Mouse (Mus musculus) spleen, postnatal 10 days (tissue): ENCODE results near the gene Gm4952.
"Not testable (repeated sequence)": the region's sequence is repeated elsewhere in the genome, so short reads cannot be mapped to it uniquely, and the experiment has no call there.

Experiments used
- DNase-seq, 2 experiments: peaks; one replicate each; pipeline ENCODE4 v3.0.0; 2021 to 2022; ENCODE audit warnings: low spot score in 2 of 2

Gene Gm4952

DNA sequence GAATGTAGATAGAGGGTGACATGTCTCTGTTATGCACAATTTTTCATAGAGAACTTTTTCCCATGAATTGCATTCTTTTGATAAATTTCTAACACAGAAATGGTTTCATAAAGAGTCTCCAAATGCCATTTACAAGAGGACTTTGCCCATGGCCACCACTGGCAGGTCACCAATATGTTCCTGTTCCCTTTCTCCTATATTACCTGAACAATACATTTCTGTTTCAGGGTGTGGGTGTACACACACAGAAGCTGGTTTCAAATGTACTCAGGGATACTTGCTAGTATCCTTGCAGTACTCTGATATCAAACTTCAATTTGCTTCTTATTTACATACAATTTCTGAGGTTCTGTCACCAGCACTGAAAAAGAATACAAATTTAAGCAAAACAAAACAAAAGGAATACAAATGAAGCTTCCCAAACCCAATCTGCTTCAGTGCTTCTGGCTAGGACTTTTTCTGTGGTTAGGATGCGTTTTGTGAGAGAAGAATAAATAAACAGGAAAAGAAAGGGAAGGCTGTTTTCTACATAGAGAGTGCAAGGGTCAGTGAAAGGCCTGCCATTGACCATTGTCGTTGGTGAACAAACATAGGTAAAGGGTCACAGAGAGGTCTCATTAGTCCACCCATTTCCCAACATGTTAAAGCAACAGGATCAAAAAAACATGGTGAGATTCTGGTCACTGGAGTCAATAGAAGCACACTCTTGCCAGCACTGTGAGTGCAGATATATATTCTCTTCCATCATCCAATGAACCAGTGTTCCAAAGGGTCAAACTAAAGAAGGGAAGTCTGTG lies 1.1 kb downstream of the Gm4952 start:
- no peak for DNase-seq

DNA sequence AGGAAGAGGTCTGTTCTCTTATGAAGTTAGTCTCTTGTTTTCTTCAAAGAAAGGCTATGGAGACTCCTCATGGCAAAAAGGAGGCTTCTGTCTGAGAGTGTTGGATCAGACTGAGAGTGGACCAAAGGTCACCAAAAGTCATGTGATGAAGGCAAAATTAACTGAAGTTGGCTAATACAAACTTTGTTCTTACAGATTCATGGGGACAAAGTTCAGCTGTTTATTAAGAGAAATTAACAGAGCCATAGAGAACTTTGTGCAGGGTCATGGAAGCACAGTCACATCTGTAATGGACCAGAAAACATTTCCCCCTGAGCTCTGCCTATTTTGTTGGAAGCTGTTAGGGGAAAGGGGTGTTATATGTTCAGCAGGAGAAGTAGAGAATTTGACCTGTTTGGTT lies 8.6 kb downstream of the Gm4952 start:
- DNase-seq: no peak

DNA sequence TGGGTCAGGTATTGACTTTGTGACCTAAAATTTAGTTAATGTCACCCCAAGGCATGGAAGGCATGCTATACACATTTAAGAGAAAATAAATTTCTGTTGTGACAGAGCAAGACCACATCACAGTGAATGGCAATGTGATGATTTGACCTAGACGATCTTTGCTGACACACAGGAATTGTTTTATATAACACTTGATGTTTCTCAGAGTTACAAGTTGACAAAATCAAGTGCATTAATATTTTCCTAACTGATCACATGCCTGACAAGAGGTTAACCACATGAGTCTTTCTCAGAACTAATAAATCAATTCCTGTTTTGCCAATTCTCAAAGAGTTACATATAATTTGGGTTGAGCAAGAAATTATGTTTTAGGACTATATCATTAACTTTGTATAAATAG lies 13.9 kb downstream of the Gm4952 start:
- DNase-seq: no peak

DNA sequence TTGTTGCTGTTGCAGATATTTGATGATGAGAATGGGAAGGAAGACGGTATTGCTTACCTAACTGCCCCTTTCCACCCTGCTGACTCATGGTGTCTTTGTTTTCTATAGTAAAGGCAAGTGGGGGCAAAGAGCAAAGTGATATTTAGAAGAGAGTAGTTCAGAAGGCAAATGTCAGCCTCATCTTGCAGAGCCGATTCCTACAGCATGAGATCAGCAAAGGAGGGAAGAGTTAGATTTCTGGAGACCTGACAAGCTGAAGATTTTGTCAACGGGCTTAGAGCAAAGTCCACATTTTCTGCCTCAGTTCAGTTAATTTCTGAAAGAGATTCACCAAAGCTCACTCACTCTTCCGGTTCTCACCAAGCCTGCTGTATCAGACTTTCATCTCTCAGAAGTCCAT lies 33.4 kb downstream of the Gm4952 start, which contains the start of gene Glyat:
Gene Glyat (plus strand): TSS at position 133 of the 400 bp plus-strand sequence.
- no peak for DNase-seq

DNA sequence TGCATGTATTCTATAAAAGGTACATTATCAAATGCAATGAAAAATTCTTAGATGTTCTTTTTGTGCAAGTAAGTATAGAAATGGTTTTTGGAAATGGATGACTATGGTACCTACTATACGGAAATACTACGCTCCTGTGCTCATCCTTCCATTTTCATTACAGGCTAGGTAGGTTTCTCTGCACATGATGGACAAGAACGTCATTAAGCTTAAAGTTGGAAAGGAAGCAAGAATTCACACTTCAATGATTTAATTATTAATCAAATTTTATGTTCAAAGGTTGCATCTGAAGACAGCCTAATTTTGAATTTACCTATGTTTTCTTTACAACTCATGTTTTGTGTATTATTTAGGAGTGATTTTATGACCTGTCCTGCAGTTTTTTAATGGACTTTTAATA lies 34.5 kb downstream of the Gm4952 start:
- no peak for DNase-seq

DNA sequence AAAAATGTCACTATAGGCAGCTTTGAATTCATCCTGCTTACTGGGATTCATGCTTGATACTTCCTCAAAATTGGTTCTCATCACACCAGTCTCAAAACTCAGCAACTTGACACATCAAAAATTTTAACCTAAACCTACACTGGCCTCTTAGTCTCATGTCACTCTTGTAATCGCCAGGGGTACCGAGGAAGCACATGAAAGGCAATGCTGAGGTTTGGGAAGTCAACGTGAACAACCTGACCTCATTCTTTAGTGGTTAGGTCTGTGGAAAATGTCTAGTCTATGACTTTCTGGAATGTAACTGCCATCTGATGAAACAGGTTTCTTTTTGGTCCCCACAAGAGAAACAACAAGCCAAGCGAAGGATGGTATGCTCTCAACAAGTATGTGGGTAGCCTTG lies 35.2 kb downstream of the Gm4952 start:
- no peak for DNase-seq

DNA sequence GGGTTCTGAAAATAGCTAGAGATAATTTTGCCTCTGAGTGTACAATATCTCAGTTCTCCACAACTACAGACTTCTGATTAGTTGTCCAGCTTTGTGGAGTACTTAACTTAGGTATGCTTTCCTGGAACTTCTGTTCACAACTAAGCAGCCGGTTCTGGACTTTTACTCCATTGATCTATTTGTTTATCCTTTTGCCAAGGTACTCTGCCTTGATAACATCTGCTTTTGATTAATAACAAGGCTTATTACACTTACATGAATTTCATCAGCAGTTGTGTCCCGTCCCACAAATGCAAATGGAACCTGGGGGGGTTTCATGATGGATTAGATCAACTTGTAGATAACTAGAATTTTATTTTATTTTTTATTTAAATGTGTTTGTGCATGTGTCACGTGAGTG lies 37.1 kb downstream of the Gm4952 start:
- DNase-seq: no peak

DNA sequence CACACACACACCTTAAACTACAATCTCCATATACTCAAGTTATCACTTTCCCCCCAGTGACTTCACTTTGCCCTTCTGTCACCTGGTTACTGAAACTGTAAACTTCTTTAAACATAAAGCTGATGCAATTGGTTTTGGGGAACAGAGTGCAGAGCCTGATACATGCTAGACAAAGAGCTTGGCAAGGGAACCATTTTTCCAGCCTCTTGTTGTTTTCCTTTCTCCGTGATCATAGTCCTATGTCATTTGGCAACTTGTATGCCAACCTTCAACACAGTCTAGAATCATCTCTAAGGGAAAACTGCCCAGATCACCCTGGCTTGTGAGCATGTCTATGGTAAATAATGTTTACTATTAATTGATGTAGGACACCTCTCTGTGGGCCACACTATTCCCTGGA lies 38.3 kb downstream of the Gm4952 start:
- no peak for DNase-seq

DNA sequence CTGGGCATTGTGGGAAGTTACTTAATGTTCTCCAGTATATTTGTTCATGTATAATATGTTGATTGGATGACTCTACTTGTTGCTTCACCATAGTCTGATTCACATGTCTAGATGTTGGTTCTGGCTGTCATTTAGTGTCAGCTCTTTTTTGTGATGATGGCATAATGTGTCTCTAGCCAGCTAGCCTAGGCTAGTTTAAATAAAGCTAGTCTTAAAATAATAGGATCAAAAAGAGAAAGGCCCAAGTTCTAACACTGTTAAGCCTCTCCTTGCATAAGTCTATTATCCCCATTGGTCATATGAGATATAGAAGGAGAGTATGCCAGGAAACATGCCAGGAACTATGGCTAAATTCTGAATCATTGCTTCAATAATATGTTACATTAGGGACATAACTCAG lies 49.7 kb downstream of the Gm4952 start:
- DNase-seq: no peak

DNA sequence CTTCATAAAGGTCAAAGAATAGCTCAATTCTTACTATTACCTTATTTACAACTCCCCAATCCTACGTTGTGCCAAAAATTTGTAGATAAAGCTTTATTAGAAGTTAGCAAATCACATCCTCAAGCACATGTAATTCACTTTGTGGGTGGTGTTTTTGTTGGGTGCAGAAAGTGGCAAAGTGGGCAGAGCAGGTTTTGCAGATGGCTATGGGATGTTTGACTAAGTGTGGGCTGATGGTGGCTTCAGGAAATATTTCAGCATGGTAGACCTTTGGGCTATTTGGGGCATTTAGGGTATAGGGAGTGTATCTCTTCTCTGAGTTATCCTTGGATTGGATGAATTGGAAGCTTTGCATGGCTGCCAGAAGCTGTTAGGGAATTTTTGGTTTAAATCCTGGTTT lies 66.4 kb downstream of the Gm4952 start:
- DNase-seq: no peak

DNA sequence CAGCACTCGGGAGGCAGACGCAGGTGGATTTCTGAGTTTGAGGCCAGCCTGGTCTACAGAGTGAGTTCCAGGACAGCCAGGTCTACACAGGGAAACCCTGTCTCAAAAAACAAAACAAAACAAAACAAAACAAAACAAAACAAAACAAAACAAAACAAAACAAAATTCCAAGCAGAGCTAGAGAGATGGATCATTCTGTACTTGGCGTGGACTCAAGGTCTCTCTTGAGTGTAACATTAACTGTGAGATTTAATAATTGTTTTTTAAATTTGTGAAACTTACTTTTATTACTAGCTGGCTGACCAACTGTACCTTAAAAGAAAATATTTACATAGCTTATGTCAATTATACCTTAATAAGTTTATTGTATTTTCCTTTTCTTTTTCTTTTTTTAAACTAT lies 68.8 kb downstream of the Gm4952 start:
- not testable (repeated sequence) for DNase-seq

DNA sequence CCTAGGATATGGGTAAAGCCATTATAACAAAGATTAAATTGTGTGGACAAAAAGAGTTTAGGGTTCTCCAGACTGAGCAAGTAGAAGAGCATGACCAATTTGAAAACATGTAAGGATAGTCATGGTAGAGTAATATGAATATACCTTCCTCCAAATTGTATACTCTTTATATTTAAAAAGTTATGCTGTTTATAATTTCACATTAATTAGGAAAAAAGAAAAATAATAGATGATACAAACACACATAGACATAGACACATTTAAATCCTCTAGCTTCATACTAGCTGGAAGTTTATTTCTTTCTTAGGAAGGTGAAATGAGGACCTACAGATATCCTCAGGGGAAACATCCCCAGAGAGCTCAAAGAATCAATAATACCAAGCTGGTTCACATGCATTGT lies 70.4 kb downstream of the Gm4952 start, which contains the start of gene Olfr1442:
Gene Olfr1442 (plus strand): TSS at position 301 of the 400 bp plus-strand sequence.
- DNase-seq: no peak

DNA sequence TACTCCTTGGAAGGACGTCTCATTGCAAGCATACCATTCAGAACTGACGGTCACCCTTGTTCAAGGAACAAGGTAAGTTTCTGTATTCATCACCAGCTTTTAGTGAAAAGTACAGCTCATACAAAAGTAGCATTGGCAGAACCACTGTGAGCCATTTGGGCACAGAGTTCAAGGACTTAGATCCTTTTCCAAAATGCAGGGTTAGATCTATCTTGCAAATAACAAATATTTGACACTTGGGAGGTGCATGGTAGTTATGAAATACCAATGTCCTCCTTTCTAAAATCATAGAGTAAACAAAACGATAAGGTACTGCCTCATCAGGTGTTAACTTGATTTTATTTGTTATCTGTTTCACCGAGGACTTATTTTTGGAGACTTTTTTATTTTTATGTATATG lies 71.3 kb downstream of the Gm4952 start:
- DNase-seq: no peak

DNA sequence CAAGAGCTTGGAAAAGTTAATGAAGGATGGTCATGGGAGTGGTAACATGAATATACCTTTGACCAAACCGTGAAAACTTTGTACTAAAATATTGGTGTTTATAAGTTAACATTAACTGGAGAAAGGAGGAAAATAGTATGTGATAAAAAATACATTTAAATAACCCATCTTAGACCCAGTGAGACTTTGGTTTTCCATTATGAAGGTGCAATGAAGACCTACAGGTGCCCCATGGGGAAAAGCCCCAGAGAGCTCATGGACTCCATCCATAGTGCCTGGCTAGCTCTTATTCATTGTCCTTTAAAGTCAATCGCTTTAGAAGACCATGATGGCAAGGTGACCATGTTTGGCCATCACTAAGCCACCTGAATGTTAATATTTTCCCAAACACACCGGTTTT lies 78.0 kb downstream of the Gm4952 start, which contains the start of gene Olfr1443:
Gene Olfr1443 (plus strand): TSS at position 301 of the 400 bp plus-strand sequence.
- no peak for DNase-seq
